Mouse (Mus musculus) kidney, postnatal 4 days (tissue): ENCODE results near the gene Alkbh6.
A peak's percentile ranks its signal among the peaks of the same experiment; 100 is the strongest.

ENCODE experiments used
- DNase-seq, 2 experiments: peaks; one replicate each; pipeline ENCODE4 v3.0.0; 2021; ENCODE audit warnings: mixed read lengths in 2 of 2

Gene Alkbh6

GRCm38 (mm10) chr7:30295103-30295502, 13.4 kb upstream of the Alkbh6 start:
- DNase-seq: peak; percentile 57 to 70

GRCm38 (mm10) chr7:30296816-30297215, 11.7 kb upstream of the Alkbh6 start:
- DNase-seq: no peak

GRCm38 (mm10) chr7:30297266-30297665, 11.3 kb upstream of the Alkbh6 start:
- no peak for DNase-seq

DNA sequence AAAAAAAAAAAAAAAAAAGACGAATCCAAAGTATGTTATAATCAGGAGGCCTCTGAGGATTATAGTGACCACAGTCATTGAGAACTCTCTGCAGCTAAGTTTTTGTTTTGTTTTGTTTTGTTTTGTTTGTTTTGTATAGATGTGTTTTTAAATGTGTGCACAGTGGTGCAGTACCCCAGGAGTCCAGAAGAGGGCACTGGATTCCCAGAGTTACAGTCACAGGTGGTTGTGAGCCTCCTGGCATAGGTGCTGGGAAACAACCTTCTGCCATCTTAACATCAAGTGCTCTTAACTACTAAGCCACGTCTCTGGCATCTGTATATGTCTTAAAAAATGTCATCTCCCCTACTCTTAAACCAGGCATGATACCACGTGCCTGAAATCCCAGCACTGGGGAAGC, 7.6 kb upstream of the Alkbh6 start:
- peak; percentile 43 to 49 for DNase-seq

GRCm38 (mm10) chr7:30306083-30306779, 2.3 kb upstream of the Alkbh6 start:
- peak in 1 of 2 experiments; percentile 29 for DNase-seq

- no peak for DNase-seq
These were observed 1.0 kb downstream of the Alkbh6 start for GRCm38 (mm10) chr7:30309395-30310129.

GRCm38 (mm10) chr7:30310136-30310535, 1.6 kb downstream of the Alkbh6 start:
- DNase-seq: no peak

DNA sequence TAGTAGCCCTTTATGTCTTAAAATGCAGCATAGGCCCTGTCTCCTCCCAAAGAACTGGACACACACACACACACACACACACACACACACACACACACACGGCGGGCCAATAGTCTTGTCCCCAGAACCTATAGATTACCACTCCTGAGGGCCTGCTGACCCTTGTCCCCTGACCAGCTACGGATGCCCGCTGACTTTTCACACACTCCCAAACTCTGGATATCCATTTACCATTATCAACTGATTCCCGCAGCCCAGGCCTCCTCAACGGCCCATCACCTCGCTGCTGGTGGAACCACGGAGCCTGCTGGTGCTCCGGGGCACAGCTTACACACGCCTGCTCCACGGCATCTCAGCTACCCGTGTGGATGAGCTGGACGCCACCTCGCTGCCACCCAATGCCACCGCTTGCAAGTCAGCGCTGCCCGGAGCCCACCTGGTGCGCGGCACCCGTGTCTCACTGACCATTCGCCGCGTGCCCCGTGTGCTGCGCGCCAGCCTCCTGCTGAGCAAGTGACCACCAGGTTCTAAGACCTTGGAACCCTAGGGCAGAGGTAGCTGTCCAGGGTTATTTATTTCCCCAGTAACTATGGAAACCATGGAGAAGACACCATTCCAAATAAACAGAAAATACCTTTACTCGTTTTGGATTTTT, 5.3 kb downstream of the Alkbh6 start:
- peak; percentile 53 to 72 for DNase-seq

DNA sequence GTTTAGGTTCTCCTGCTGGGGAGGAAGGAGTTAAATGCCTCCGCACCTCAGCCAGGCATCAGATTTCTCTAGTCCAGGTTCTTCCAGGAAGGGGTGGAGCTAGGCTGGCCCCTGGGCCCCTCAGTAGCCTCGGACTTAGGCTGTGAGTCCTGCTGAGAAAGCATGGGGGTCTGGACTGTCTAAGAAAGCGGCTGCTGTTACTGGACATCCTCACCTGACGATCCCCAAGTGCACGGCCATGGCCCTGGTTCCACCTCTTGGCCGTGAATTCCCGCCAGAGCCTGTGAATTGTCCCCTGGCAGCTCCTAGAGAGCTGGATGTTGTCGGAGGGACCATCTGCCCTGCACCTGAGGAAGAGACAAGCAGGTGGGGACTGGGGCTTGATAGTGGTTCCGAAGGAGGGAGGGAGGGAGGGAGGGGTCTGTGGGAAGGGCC, 6.2 kb downstream of the Alkbh6 start, which contains the start of gene Syne4:
Gene Syne4, plus strand, starts transcription at position 87 of the 435 bp plus-strand sequence.
- DNase-seq: peak; percentile 50 to 72

- DNase-seq: no peak
These were observed 7.3 kb downstream of the Alkbh6 start for GRCm38 (mm10) chr7:30315559-30316529.

GRCm38 (mm10) chr7:30318142-30318541, 9.6 kb downstream of the Alkbh6 start:
- DNase-seq: peak in 1 of 2 experiments; percentile 28

GRCm38 (mm10) chr7:30320946-30321345, 12.4 kb downstream of the Alkbh6 start:
- no peak for DNase-seq

- peak; percentile 74 to 85 for DNase-seq
These were observed 13.2 kb downstream of the Alkbh6 start, which contains the start of gene E130208F15Rik for GRCm38 (mm10) chr7:30321539-30322284. Gene E130208F15Rik (plus strand): TSS chr7:30321740.

- peak; percentile 98 to 99 for DNase-seq
These were observed 13.8 kb downstream of the Alkbh6 start for GRCm38 (mm10) chr7:30322285-30322667.

- no peak for DNase-seq
These were observed 14.3 kb downstream of the Alkbh6 start for GRCm38 (mm10) chr7:30322865-30323264.

- no peak for DNase-seq
These were observed 15.3 kb downstream of the Alkbh6 start, which contains the start of gene Sdhaf1 for GRCm38 (mm10) chr7:30323795-30324194. Gene Sdhaf1 (minus strand): TSS chr7:30323895.

GRCm38 (mm10) chr7:30324300-30324944, 15.9 kb downstream of the Alkbh6 start:
- no peak for DNase-seq

- DNase-seq: peak; percentile 71 to 75
These were observed 16.8 kb downstream of the Alkbh6 start for GRCm38 (mm10) chr7:30325364-30325763.

DNA sequence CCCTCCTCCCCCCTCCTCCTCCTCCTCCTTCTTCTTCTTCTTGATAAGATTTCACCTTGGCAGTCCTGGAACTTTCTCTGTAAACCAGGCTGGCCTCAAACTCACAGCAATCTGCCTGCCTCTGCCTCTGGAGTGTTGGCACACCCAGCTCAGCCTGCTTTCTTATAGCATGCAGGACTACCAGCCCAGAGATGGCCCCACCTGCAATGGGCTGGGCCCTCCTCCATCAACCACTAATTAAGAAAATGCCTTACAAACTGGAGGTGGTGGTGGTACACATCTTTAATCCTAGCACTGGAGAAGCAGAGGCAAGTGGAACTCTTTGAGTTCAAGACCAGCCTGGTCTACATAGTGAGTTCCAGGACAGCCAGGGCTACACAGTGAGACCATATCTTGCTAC, 17.9 kb downstream of the Alkbh6 start:
- no peak for DNase-seq

DNA sequence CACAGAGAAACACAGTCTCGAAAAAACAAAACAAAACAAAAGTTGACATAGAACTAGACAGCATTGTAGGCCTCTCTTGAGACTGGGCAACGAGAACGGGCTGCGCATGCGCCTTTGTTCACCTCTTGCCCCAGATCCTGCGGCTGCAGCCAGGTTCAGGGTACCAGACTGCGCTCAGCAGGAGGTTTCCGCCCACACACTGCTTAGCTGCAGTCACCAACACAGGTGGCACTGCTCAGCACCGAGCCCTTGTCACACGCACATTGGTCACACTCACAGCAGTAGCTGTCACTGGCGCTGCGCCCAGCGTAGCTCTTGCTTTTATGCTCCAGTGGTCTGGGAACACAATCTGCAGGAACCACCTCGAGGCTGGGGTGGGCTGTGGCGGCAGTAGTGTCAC, 18.6 kb downstream of the Alkbh6 start:
- peak; percentile 73 to 82 for DNase-seq

- no peak for DNase-seq
These were observed 19.9 kb downstream of the Alkbh6 start for GRCm38 (mm10) chr7:30328379-30328778.
